Mouse (Mus musculus) stomach, postnatal 0 days (tissue): Measurements from ENCODE around the gene Pak6.

Experiments used
- CTCF ChIP-seq: IDR thresholded peaks from 2 replicates; pipeline ENCODE4 v1.5.1; 2016; ENCODE audit warnings: antibody characterized with exemption, low read depth, mild to moderate bottlenecking, moderate library complexity
- EP300 ChIP-seq: optimal IDR thresholded peaks from 2 replicates; pipeline ENCODE3; 2016; ENCODE audit warnings: antibody characterized with exemption

GRCm38 (mm10) chr2:118744621-118745020 is 81.5 kb downstream of the Pak6 start:
- no peak for TF ChIP-seq CTCF
- no peak for TF ChIP-seq EP300
